Mouse (Mus musculus) midbrain, embryonic 10.5 days (tissue): Measurements from ENCODE around the gene Car14. TPM values are rescaled to one million over a fixed set of nuclear protein-coding genes. Genes with fewer than 3 reads are reported as not detected.
A peak's percentile ranks its signal among the peaks of the same experiment; 100 is the strongest.
"Not testable (repeated sequence)": the region's sequence is repeated elsewhere in the genome, so short reads cannot be mapped to it uniquely, and the experiment has no call there.

ENCODE experiments used
- DNase-seq: peaks from one replicate; pipeline ENCODE4 v3.0.0-alpha.2; 2017; ENCODE audit warnings: low spot score
- H3K27ac ChIP-seq: fragments of 300-500 bp; sonication (generic); replicated peaks from 2 replicates; pipeline ENCODE4 v1.5.1; 2016; ENCODE audit warnings: mild to moderate bottlenecking
- H3K27me3 ChIP-seq: fragments of 300-500 bp; sonication (generic); 2 replicates; pipeline ENCODE4 v1.6.1; 2016; ENCODE audit warnings: low read depth, mild to moderate bottlenecking; ENCODE audit not compliant: poor library complexity, severe bottlenecking
- H3K36me3 ChIP-seq: fragments of 300-500 bp; sonication (generic); 2 replicates; pipeline ENCODE4 v1.6.1; 2016; ENCODE audit warnings: mild to moderate bottlenecking, moderate library complexity
- H3K4me1 ChIP-seq: fragments of 300-500 bp; sonication (generic); 2 replicates; pipeline ENCODE4 v1.6.1; 2016
- H3K4me3 ChIP-seq: fragments of 300-500 bp; sonication (generic); 2 replicates; pipeline ENCODE4 v1.5.1; 2016; ENCODE audit warnings: mild to moderate bottlenecking, moderate library complexity
- H3K9me3 ChIP-seq: fragments of 300-500 bp; sonication (generic); replicated peaks from 2 replicates; pipeline ENCODE4 v1.6.1; 2016; ENCODE audit warnings: mild to moderate bottlenecking
- WGBS: fragments of 180-500 bp; shearing (Covaris S2); methylation state at CpG from one replicate; pipeline ENCODE4 v1.1.7; 2016; 5-methylcytosine and 5-hydroxymethylcytosine counted together
- polyA plus RNA-seq: library from polyadenylated mRNA; unstranded; fragments of >200 nt; fragmentation: Nextera tagmentation; extraction: Ambion mirVana; gene quantifications from 2 replicates; pipeline ENCODE4 v1.2.1, GENCODE M21; 2016

Gene Car14
- polyA plus RNA-seq, 1 experiment from 2014 or later = 93.9 TPM

DNA sequence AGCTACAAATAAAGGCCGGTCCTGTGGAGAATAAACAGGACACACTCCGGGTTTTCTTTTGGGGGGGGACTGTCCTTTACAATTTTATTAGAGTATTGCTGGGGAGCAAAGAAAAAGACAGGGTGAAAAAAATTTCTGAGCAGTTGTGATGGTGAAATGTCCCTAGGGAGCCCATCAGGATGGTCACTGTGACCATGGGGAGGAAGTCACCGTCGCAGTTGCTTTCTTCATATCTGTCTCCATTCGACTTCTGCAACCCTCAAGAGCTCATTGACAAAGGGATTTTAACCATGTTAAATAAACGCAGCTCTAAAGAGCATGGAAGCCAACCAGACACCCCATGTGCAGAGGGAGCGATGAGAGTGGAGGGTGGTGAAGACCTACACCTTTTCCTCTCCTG lies 12.3 kb upstream of the Car14 start:
- Histone ChIP-seq H3K4me1 (peaks cover 6% of the 10 kb centered on the region; the same call in 1 of the 2 replicates), H3K9me3 (no peaks in the 10 kb centered on the region), H3K4me3 (no peak overlapping the region), H3K27me3 (no peaks in the 10 kb centered on the region), H3K27ac (no peak overlapping the region), H3K36me3 (no peaks in the 10 kb centered on the region)
- WGBS = 80% methylated on average over 7 of the region's 7 CpGs
- no peak for DNase-seq

DNA sequence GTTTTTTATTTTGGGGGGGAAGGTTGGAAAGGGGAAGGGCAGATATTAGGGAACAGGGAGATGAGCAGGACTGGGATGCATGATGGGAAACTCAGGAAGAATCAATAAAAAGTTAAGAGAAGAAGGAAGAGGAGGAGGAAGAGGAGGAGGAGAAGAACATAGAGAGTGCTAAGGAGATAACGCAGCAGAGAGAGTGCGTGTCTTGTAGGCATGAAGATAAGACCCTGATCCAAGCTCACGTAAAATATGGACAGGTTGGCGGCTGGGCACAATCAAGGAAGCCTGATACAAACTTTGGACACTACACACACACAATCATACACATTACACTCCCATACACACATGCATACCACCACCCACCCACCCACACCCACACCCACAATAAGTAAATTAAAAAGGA lies 10.2 kb upstream of the Car14 start:
- no peaks in the 10 kb centered on the region for H3K27me3 ChIP-seq
- no peak overlapping the region for H3K4me3 ChIP-seq
- DNase-seq = no peak
- WGBS = 92% methylated on average over 4 of the region's 4 CpGs
- no peaks in the 10 kb centered on the region for H3K36me3 ChIP-seq
- no peaks in the 10 kb centered on the region for H3K9me3 ChIP-seq
- no peak overlapping the region for H3K27ac ChIP-seq
- H3K4me1 ChIP-seq = no peaks in the 10 kb centered on the region

- Histone ChIP-seq H3K27ac (no peak overlapping the region), H3K27me3 (peaks cover 10% of the 10 kb centered on the region), H3K9me3 (no peaks in the 10 kb centered on the region), H3K4me1 (peaks cover 46% of the 10 kb centered on the region), H3K4me3 (no peak overlapping the region), H3K36me3 (no peaks in the 10 kb centered on the region)
- 54% methylated on average over 4 of the region's 4 CpGs for WGBS
- no peak for DNase-seq
Measured at GRCm38 (mm10) chr3:95907613-95908012, 3.1 kb upstream of the Car14 start.

GRCm38 (mm10) chr3:95906860-95907259 lies 2.4 kb upstream of the Car14 start:
- WGBS = under 1% methylated on average over 12 of the region's 12 CpGs
- DNase-seq = peak; percentile 64
- peaks cover 53% of the 10 kb centered on the region for H3K4me1 ChIP-seq
- H3K27me3 ChIP-seq = peaks cover 10% of the 10 kb centered on the region
- H3K36me3 ChIP-seq = peaks cover 1% of the 10 kb centered on the region
- 0 out of 2 replicates have a peak overlapping the region, but pooled peaks have one; percentile 93 for H3K27ac ChIP-seq
- no peaks in the 10 kb centered on the region for H3K9me3 ChIP-seq
- peak overlapping the region; percentile 59 for H3K4me3 ChIP-seq

GRCm38 (mm10) chr3:95905940-95906492 lies 1.5 kb upstream of the Car14 start:
- Histone ChIP-seq H3K4me1 (peaks cover 59% of the 10 kb centered on the region), H3K27ac (peak overlapping the region; percentile 93), H3K9me3 (no peaks in the 10 kb centered on the region), H3K4me3 (peak overlapping the region; percentile 59), H3K36me3 (peaks cover 10% of the 10 kb centered on the region), H3K27me3 (peaks cover 10% of the 10 kb centered on the region)
- peak; percentile 71 for DNase-seq
- 2% methylated on average over 12 of the region's 12 CpGs for WGBS

GRCm38 (mm10) chr3:95905146-95905939 lies 852 bp upstream of the Car14 start:
- Histone ChIP-seq H3K27ac (peak overlapping the region; percentile 93), H3K9me3 (no peaks in the 10 kb centered on the region), H3K4me1 (peaks cover 59% of the 10 kb centered on the region), H3K4me3 (peak overlapping the region; percentile 59), H3K27me3 (peaks cover 10% of the 10 kb centered on the region), H3K36me3 (peaks cover 16% of the 10 kb centered on the region)
- whole genome bisulfite sequencing = 0% methylated on average over 18 of the region's 18 CpGs
- peak; percentile 83 for DNase-seq

DNA sequence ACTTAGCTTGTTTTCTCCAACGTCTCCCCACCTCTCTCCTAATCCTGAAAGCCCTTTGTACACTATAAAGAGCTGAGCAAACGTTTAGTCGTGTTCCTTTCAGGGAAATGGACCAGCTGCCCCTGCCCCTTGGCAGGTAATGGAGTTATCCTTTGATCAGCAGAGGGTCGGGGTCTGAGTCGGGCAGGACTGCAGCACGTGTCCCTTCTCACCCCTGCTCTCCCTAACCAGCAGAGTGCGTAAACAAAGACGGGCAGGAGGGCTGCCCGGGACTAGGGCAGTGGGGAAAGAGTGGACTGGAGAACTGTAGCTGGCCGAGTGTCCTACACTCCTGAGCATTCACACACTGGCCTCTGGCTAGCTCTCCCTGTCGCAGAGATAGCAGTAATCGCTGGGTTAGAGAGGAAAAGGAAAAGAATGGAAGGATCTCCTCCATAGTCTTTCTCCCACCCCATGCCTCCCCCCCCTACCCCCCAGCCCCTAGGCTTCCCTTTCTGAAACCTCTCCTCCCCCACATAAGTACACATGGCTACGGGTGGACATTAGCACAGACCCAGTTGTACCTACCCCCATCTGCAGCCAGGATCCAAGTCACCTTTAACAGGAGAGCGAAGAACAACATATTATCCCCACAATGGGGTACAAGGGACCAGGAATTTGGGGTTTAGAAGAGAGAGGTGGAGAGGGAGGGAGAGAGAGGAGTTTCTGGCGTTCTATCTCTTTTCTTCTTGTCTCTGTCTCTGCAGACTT lies 563 bp downstream of the Car14 start:
- Histone ChIP-seq H3K9me3 (no peaks in the 10 kb centered on the region), H3K27ac (peak overlapping the region; percentile 93), H3K36me3 (peaks cover 30% of the 10 kb centered on the region), H3K27me3 (peaks cover 10% of the 10 kb centered on the region), H3K4me1 (peaks cover 64% of the 10 kb centered on the region), H3K4me3 (peak overlapping the region; percentile 59)
- peak; percentile 63 for DNase-seq
- 0% methylated on average over 15 of the region's 15 CpGs for WGBS

- H3K36me3 ChIP-seq = peaks cover 43% of the 10 kb centered on the region
- peaks cover 6% of the 10 kb centered on the region for H3K27me3 ChIP-seq
- peak overlapping the region; percentile 93 for H3K27ac ChIP-seq
Measured at GRCm38 (mm10) chr3:95902643-95903042, 1.8 kb downstream of the Car14 start.

DNA sequence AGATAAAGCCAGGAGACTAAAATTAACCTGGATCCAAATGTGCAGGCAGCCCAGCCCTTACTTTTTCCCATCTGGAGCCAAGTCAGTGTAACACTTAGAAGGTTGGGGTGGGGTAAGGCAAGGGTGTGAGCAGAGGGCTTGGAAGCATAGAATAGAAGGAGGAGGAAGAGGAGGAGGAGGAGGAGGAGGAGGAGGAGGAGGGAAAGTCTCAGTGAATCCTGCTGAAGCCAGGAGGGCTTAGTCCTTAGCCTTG lies 2.2 kb downstream of the Car14 start:
- Histone ChIP-seq H3K36me3 (peaks cover 47% of the 10 kb centered on the region), H3K4me3 (peak overlapping the region; percentile 59), H3K9me3 (no peaks in the 10 kb centered on the region), H3K27me3 (peaks cover 3% of the 10 kb centered on the region; the same call in 1 of the 2 replicates), H3K4me1 (peaks cover 64% of the 10 kb centered on the region), H3K27ac (peak overlapping the region; percentile 93)
- DNase-seq = no peak

More at GRCm38 (mm10) chr3:95902643-95903042, 1.8 kb downstream of the Car14 start:
- Histone ChIP-seq H3K4me3 (peak overlapping the region; percentile 59), H3K9me3 (no peaks in the 10 kb centered on the region), H3K4me1 (peaks cover 64% of the 10 kb centered on the region)
- no peak for DNase-seq
- 44% methylated on average over 6 of the region's 6 CpGs for WGBS

GRCm38 (mm10) chr3:95901616-95902372 lies 2.7 kb downstream of the Car14 start:
- H3K27ac ChIP-seq = peak overlapping the region; percentile 93
- WGBS = 80% methylated on average over 9 of the region's 9 CpGs
- H3K4me1 ChIP-seq = peaks cover 60% of the 10 kb centered on the region
- peak overlapping the region; percentile 59 for H3K4me3 ChIP-seq
- H3K36me3 ChIP-seq = peaks cover 47% of the 10 kb centered on the region
- no peaks in the 10 kb centered on the region for H3K9me3 ChIP-seq
- H3K27me3 ChIP-seq = no peaks in the 10 kb centered on the region
- no peak for DNase-seq

GRCm38 (mm10) chr3:95899800-95900524 lies 4.5 kb downstream of the Car14 start:
- Histone ChIP-seq H3K27me3 (no peaks in the 10 kb centered on the region), H3K4me1 (peaks cover 50% of the 10 kb centered on the region), H3K36me3 (peaks cover 54% of the 10 kb centered on the region), H3K4me3 (no peak overlapping the region), H3K27ac (0 out of 2 replicates have a peak overlapping the region, but pooled peaks have one; percentile 23), H3K9me3 (no peaks in the 10 kb centered on the region)
- WGBS = 81% methylated on average over 13 of the region's 13 CpGs
- no peak for DNase-seq

DNA sequence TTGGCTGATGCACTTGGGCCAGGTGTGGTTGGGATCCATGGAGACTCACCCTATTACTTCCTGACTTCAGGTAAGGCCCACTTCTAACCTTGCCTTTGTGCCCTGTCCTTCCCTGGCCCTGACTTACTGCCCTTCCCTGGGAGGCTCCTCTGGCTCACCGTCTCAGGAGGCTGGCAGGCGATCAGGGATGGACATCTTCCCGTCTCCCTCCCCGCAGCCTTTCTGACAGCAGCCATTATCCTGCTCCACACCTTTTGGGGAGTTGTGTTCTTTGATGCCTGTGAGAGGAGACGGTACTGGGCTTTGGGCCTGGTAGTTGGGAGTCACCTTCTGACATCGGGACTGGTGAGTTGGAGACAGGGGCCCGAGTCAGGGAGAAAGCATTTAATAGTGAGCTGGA lies 9.0 kb downstream of the Car14 start:
- H3K4me3 ChIP-seq = 0 out of 2 replicates have a peak overlapping the region, but pooled peaks have one; percentile 14
- H3K36me3 ChIP-seq = peaks cover 39% of the 10 kb centered on the region
- not testable (repeated sequence) for DNase-seq, H3K27ac ChIP-seq, H3K27me3 ChIP-seq, H3K9me3 ChIP-seq
- WGBS = 89% methylated on average over 7 of the region's 7 CpGs
- H3K4me1 ChIP-seq = peaks cover 46% of the 10 kb centered on the region
